Mouse (Mus musculus) liver, adult 2 months (tissue): ENCODE measurements at regions not wholly inside any gene's neighbourhood (a gene's known extent, or its start where the extent isn't known, plus 50 kb on each side); places are given as distances from the start of the nearest gene placed in this dataset.

Experiments
- CTCF ChIP-seq: fragments of 200-500 bp; IDR thresholded peaks from 2 replicates; pipeline ENCODE4 v1.5.1; 2011; ENCODE audit warnings: low read depth, low read length, control low read depth
- POLR2A ChIP-seq: fragments of 200-500 bp; IDR thresholded peaks from 2 replicates; pipeline ENCODE4 v1.6.1; 2011; ENCODE audit warnings: low read length, control low read depth; ENCODE audit not compliant: insufficient read depth; ENCODE audit errors: extremely low read depth

- TF ChIP-seq CTCF, result no peak
- no peak for TF ChIP-seq POLR2A
These were observed 510.2 kb downstream of the Plxdc2 start for GRCm38 (mm10) chr2:16866163-16866852.
